Mouse (Mus musculus) heart, embryonic 14.5 days (tissue): ENCODE measurements around the gene Dram1. TPM values are rescaled to one million over a fixed set of nuclear protein-coding genes. Genes with fewer than 3 reads are reported as not detected.
A peak's percentile ranks its signal among the peaks of the same experiment; 100 is the strongest.

Source experiments
- ATAC-seq: fragments of 200-750 bp; cut with Nextera tagmentation; 2 replicates; pipeline ENCODE4 v1.8.0; 2017; ENCODE audit warnings: low read depth, moderate TSS enrichment; ENCODE audit not compliant: insufficient number of reproducible peaks, insufficient read depth, low FRiP score
- H3K27ac ChIP-seq, 2 experiments: fragments of 200-500 bp in 1 of 2; fragments of 300-500 bp in 1 of 2; sonication (generic) in 1 of 2; replicated peaks in 1 of 2; 2 replicates each; pipeline ENCODE4 v1.5.1; 2012 to 2014; ENCODE audit warnings: low read depth in 2 of 2, low read length in 2 of 2, control low read depth in 1 of 2, mild to moderate bottlenecking in 1 of 2, mixed read lengths in 1 of 2; ENCODE audit not compliant: control insufficient read depth in 1 of 2, insufficient read depth in 1 of 2
- H3K27me3 ChIP-seq: fragments of 300-500 bp; sonication (generic); 2 replicates; pipeline ENCODE4 v1.6.1; 2014; ENCODE audit warnings: mild to moderate bottlenecking, low read length, control low read depth; ENCODE audit not compliant: control insufficient read depth, insufficient read depth
- H3K36me3 ChIP-seq: fragments of 300-500 bp; sonication (generic); 2 replicates; pipeline ENCODE4 v1.6.1; 2014; ENCODE audit warnings: mild to moderate bottlenecking, control low read depth, low read length, mixed read lengths; ENCODE audit not compliant: control insufficient read depth, insufficient read depth
- H3K4me1 ChIP-seq, 2 experiments: fragments of 200-500 bp in 1 of 2; fragments of 300-500 bp in 1 of 2; sonication (generic) in 1 of 2; 2 replicates each; pipeline ENCODE4 v1.6.1; 2012 to 2014; ENCODE audit warnings: low read length in 2 of 2, control low read depth in 1 of 2, mixed read lengths in 1 of 2; ENCODE audit not compliant: control insufficient read depth in 2 of 2, insufficient read depth in 2 of 2
- H3K4me2 ChIP-seq: fragments of 300-500 bp; sonication (generic); 2 replicates; pipeline ENCODE4 v1.6.1; 2014; ENCODE audit warnings: mild to moderate bottlenecking, low read length
- H3K4me3 ChIP-seq, 2 experiments: fragments of 200-500 bp in 1 of 2; fragments of 300-500 bp in 1 of 2; sonication (generic) in 1 of 2; 2 replicates each; pipeline ENCODE4 v1.5.1; 2012 to 2014; ENCODE audit warnings: low read length in 2 of 2, mild to moderate bottlenecking in 2 of 2, control low read depth in 1 of 2, low read depth in 1 of 2, moderate library complexity in 1 of 2; ENCODE audit not compliant: control insufficient read depth in 1 of 2, insufficient read depth in 1 of 2
- H3K9ac ChIP-seq: fragments of 300-500 bp; sonication (generic); 2 replicates; pipeline ENCODE4 v1.6.1; 2014; ENCODE audit warnings: mild to moderate bottlenecking, low read length
- H3K9me3 ChIP-seq: fragments of 300-500 bp; sonication (generic); 2 replicates; pipeline ENCODE4 v1.6.1; 2016; ENCODE audit warnings: low read length, control low read depth; ENCODE audit not compliant: control insufficient read depth
- whole genome bisulfite sequencing: fragments of 180-500 bp; shearing (Covaris S2); extraction: QIAGEN DNeasy Blood & Tissue Kit; methylation state at CpG from one replicate; pipeline ENCODE4 v1.1.7; 2014; 5-methylcytosine and 5-hydroxymethylcytosine counted together
- polyA plus RNA-seq: library from polyadenylated mRNA; unstranded; fragments of >200 nt; fragmentation: Nextera tagmentation; extraction: Ambion mirVana; gene quantifications from 2 replicates; pipeline ENCODE4 v1.2.1, GENCODE M21; 2014

Gene Dram1
- polyA plus RNA-seq, 1 experiment from 2014 or later: 0.74 TPM

DNA sequence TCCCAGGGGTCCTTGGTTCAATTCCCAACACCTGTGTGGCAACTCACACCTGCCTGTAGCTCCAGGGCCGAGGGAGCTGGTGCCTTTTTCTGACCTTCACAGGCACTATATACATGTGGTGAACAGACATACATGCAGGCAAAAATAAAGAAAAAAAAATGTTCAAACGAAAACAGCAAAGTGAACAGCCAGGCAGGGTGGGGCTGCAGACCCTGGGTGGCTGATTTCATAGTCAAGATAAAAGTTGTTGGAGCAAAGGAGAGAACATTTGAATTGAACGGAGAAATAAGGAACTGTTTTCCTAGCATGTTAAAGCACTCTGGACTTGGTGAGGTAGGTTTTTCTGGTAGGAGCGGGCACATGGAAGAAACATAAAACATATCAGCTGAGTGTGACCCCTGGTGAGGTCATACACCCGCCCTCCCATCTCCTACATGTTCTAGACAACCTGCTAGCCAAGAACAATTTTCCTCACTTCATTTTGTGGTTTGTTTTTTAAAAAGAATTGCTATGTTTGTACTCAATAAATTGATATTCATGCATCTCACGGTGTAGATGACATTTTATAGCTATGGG lies 19.9 kb upstream of the Dram1 start:
- Histone ChIP-seq H3K27ac (no peak overlapping the region), H3K9me3 (no peaks in the 10 kb centered on the region), H3K27me3 (no peaks in the 10 kb centered on the region), H3K36me3 (no peaks in the 10 kb centered on the region), H3K4me2 (no peak overlapping the region), H3K9ac (no peak overlapping the region), H3K4me1 (no peaks in the 10 kb centered on the region), H3K4me3 (no peak overlapping the region)
- no peak for ATAC-seq
- 73% methylated on average over 6 of the region's 6 CpGs for WGBS

- Histone ChIP-seq H3K27me3 (no peaks in the 10 kb centered on the region), H3K4me2 (no peak overlapping the region), H3K9me3 (no peaks in the 10 kb centered on the region), H3K9ac (no peak overlapping the region), H3K27ac (no peak overlapping the region), H3K36me3 (no peaks in the 10 kb centered on the region), H3K4me1 (peaks cover 12 to 17% of the 10 kb centered on the region in 2 experiments), H3K4me3 (no peak overlapping the region)
- 80% methylated on average over 9 of the region's 9 CpGs for WGBS
- no peak for ATAC-seq
These were observed 13.4 kb upstream of the Dram1 start for GRCm38 (mm10) chr10:88392181-88392847.

- ATAC-seq: no peak
- no peak overlapping the region for H3K4me2 ChIP-seq
- no peaks in the 10 kb centered on the region for H3K9me3 ChIP-seq
- no peak overlapping the region for H3K4me3 ChIP-seq
- H3K27me3 ChIP-seq: no peaks in the 10 kb centered on the region
- no peaks in the 10 kb centered on the region for H3K36me3 ChIP-seq
- WGBS: 94% methylated on average over 9 of the region's 9 CpGs
- H3K9ac ChIP-seq: no peak overlapping the region
- peaks cover 12 to 18% of the 10 kb centered on the region in 2 experiments for H3K4me1 ChIP-seq
- no peak overlapping the region for H3K27ac ChIP-seq
These were observed 12.6 kb upstream of the Dram1 start for GRCm38 (mm10) chr10:88391495-88391894.

- Histone ChIP-seq H3K4me2 (no peak overlapping the region), H3K9ac (no peak overlapping the region; the same call in 1 of the 2 replicates), H3K27me3 (no peaks in the 10 kb centered on the region), H3K27ac (0 out of 4 replicates have a peak overlapping the region, but pooled peaks of 1 of the 2 experiments have one; percentile 1), H3K9me3 (no peaks in the 10 kb centered on the region), H3K4me3 (no peak overlapping the region), H3K36me3 (no peaks in the 10 kb centered on the region), H3K4me1 (peaks cover 19 to 27% of the 10 kb centered on the region in 2 experiments)
- no peak for ATAC-seq
- 40% methylated on average over 10 of the region's 10 CpGs for WGBS
These were observed 11.4 kb upstream of the Dram1 start for GRCm38 (mm10) chr10:88390096-88390790.

- H3K9me3 ChIP-seq: no peaks in the 10 kb centered on the region
- H3K36me3 ChIP-seq: no peaks in the 10 kb centered on the region
- no peak overlapping the region for H3K9ac ChIP-seq
- WGBS: 5% methylated on average over 4 of the region's 4 CpGs
- 0 out of 2 replicates have a peak, but pooled peaks have one; percentile 21 for ATAC-seq
- H3K4me1 ChIP-seq: peaks cover 19 to 27% of the 10 kb centered on the region in 2 experiments
- no peak overlapping the region for H3K4me3 ChIP-seq
- H3K4me2 ChIP-seq: no peak overlapping the region
- H3K27ac ChIP-seq: no peak overlapping the region
- H3K27me3 ChIP-seq: no peaks in the 10 kb centered on the region
These were observed 10.7 kb upstream of the Dram1 start for GRCm38 (mm10) chr10:88389576-88389975.

GRCm38 (mm10) chr10:88386251-88386650 lies 7.4 kb upstream of the Dram1 start:
- Histone ChIP-seq H3K27ac (no peak overlapping the region), H3K4me2 (no peak overlapping the region), H3K4me1 (peaks cover 26 to 48% of the 10 kb centered on the region in 2 experiments)

DNA sequence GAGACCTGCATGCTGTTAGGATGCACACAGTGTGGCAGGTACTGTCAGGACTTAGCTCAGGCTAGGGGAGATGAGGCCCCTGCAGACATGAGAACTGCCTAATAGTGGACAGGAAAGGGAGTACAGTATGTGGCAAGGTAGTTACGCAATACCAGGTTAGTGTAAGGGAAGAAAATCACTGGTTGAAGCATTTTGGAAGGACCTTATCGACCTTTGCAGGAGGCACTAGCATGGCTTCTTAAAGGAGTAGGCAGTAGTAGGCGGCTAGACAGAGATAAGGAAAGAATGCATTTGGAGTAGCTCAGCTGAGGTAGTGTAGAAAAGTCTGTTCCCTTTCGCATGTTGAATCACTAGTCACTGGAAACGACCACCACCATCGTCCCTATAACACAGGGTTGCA lies 6.9 kb upstream of the Dram1 start:
- Histone ChIP-seq H3K9ac (no peak overlapping the region), H3K27me3 (no peaks in the 10 kb centered on the region), H3K36me3 (no peaks in the 10 kb centered on the region), H3K27ac (no peak overlapping the region), H3K4me1 (peaks cover 26 to 52% of the 10 kb centered on the region in 2 experiments), H3K4me3 (no peak overlapping the region), H3K4me2 (no peak overlapping the region), H3K9me3 (no peaks in the 10 kb centered on the region)
- no peak for ATAC-seq
- 27% methylated on average over 6 of the region's 6 CpGs for WGBS

More at GRCm38 (mm10) chr10:88386251-88386650, 7.4 kb upstream of the Dram1 start:
- WGBS: 69% methylated on average over 6 of the region's 6 CpGs
- Histone ChIP-seq H3K4me3 (no peak overlapping the region), H3K36me3 (no peaks in the 10 kb centered on the region), H3K9ac (no peak overlapping the region), H3K9me3 (no peaks in the 10 kb centered on the region), H3K27me3 (no peaks in the 10 kb centered on the region)
- ATAC-seq: no peak; the same call in 1 of the 2 replicates
